Mouse (Mus musculus) forebrain, embryonic 10.5 days (tissue): ENCODE results near the gene 2210016L21Rik. TPM values are rescaled to one million over a fixed set of nuclear protein-coding genes. Genes with fewer than 3 reads are reported as not detected.
A peak's percentile ranks its signal among the peaks of the same experiment; 100 is the strongest.

Experiments
- DNase-seq: peaks from one replicate; pipeline ENCODE4 v3.0.0-alpha.2; 2017; ENCODE audit warnings: low spot score; ENCODE audit errors: extremely low spot score
- H3K27ac ChIP-seq: fragments of 300-500 bp; sonication (generic); 2 replicates; pipeline ENCODE4 v1.5.1; 2016; ENCODE audit warnings: mild to moderate bottlenecking
- H3K27me3 ChIP-seq: fragments of 300-500 bp; sonication (generic); 2 replicates; pipeline ENCODE4 v1.6.1; 2016; ENCODE audit warnings: mild to moderate bottlenecking; ENCODE audit not compliant: poor library complexity, severe bottlenecking
- H3K36me3 ChIP-seq: fragments of 300-500 bp; sonication (generic); replicated peaks from 2 replicates; pipeline ENCODE4 v1.6.1; 2016; ENCODE audit warnings: mild to moderate bottlenecking, moderate library complexity
- H3K4me1 ChIP-seq: fragments of 300-500 bp; sonication (generic); 2 replicates; pipeline ENCODE4 v1.6.1; 2016
- H3K4me3 ChIP-seq: fragments of 300-500 bp; sonication (generic); 2 replicates; pipeline ENCODE4 v1.5.1; 2016; ENCODE audit warnings: mild to moderate bottlenecking, moderate library complexity
- H3K9me3 ChIP-seq: fragments of 300-500 bp; sonication (generic); 2 replicates; pipeline ENCODE4 v1.6.1; 2016; ENCODE audit warnings: mild to moderate bottlenecking, moderate library complexity
- WGBS: fragments of 180-500 bp; shearing (Covaris S2); methylation state at CpG from one replicate; pipeline ENCODE4 v1.1.7; 2016; 5-methylcytosine and 5-hydroxymethylcytosine counted together
- polyA plus RNA-seq: library from polyadenylated mRNA; unstranded; fragments of >200 nt; fragmentation: Nextera tagmentation; extraction: Ambion mirVana; gene quantifications from 2 replicates; pipeline ENCODE4 v1.2.1, GENCODE M21; 2016

The 2210016L21Rik gene
- polyA plus RNA-seq, 1 experiment from 2014 or later: 43.3 TPM

- Histone ChIP-seq H3K4me1 (peaks cover 7% of the 10 kb centered on the region), H3K27ac (no peak overlapping the region), H3K36me3 (peaks cover 57% of the 10 kb centered on the region), H3K27me3 (no peaks in the 10 kb centered on the region), H3K9me3 (no peaks in the 10 kb centered on the region), H3K4me3 (no peak overlapping the region)
- 92% methylated on average over 9 of the region's 9 CpGs for WGBS
- DNase-seq: no peak
These were observed 7.9 kb downstream of the 2210016L21Rik start for GRCm38 (mm10) chr5:114949812-114950211.

- Histone ChIP-seq H3K27ac (0 out of 2 replicates have a peak overlapping the region, but pooled peaks have one; percentile 25), H3K4me1 (peaks cover 7% of the 10 kb centered on the region), H3K4me3 (no peak overlapping the region), H3K36me3 (peaks cover 50% of the 10 kb centered on the region), H3K27me3 (no peaks in the 10 kb centered on the region), H3K9me3 (no peaks in the 10 kb centered on the region)
- DNase-seq: no peak
- WGBS: 66% methylated on average over 12 of the region's 12 CpGs
These were observed 8.7 kb downstream of the 2210016L21Rik start for GRCm38 (mm10) chr5:114950669-114951068.

- Histone ChIP-seq H3K4me1 (peaks cover 7% of the 10 kb centered on the region), H3K27me3 (no peaks in the 10 kb centered on the region), H3K27ac (0 out of 2 replicates have a peak overlapping the region, but pooled peaks have one; percentile 25), H3K9me3 (no peaks in the 10 kb centered on the region), H3K4me3 (no peak overlapping the region), H3K36me3 (peaks cover 43% of the 10 kb centered on the region)
- no peak for DNase-seq
- 89% methylated on average over 21 of the region's 21 CpGs for whole genome bisulfite sequencing
These were observed 9.4 kb downstream of the 2210016L21Rik start for GRCm38 (mm10) chr5:114951279-114951880.

- H3K4me3 ChIP-seq: no peak overlapping the region
- H3K4me1 ChIP-seq: peaks cover 7% of the 10 kb centered on the region
- peaks cover 24% of the 10 kb centered on the region for H3K36me3 ChIP-seq
- no peak overlapping the region for H3K27ac ChIP-seq
- 91% methylated on average over 14 of the region's 14 CpGs for WGBS
- DNase-seq: no peak
- no peaks in the 10 kb centered on the region for H3K9me3 ChIP-seq
- H3K27me3 ChIP-seq: no peaks in the 10 kb centered on the region
These were observed 11.4 kb downstream of the 2210016L21Rik start for GRCm38 (mm10) chr5:114953326-114953725.

GRCm38 (mm10) chr5:114958069-114958468, 16.1 kb downstream of the 2210016L21Rik start:
- Histone ChIP-seq H3K9me3 (no peaks in the 10 kb centered on the region), H3K27ac (no peak overlapping the region), H3K36me3 (no peaks in the 10 kb centered on the region), H3K4me1 (no peaks in the 10 kb centered on the region; the same call in 1 of the 2 replicates), H3K27me3 (no peaks in the 10 kb centered on the region), H3K4me3 (no peak overlapping the region)
- 89% methylated on average over 5 of the region's 5 CpGs for WGBS
- no peak for DNase-seq

- DNase-seq: no peak
- no peaks in the 10 kb centered on the region for H3K9me3 ChIP-seq
- 0 out of 2 replicates have a peak, but pooled peaks cover 7% of the 10 kb centered on the region for H3K27me3 ChIP-seq
- no peaks in the 10 kb centered on the region for H3K4me1 ChIP-seq
- no peak overlapping the region for H3K27ac ChIP-seq
- WGBS: 75% methylated on average over 4 of the region's 4 CpGs
- no peak overlapping the region for H3K4me3 ChIP-seq
- no peaks in the 10 kb centered on the region for H3K36me3 ChIP-seq
These were observed 19.8 kb downstream of the 2210016L21Rik start for GRCm38 (mm10) chr5:114961590-114962360.

GRCm38 (mm10) chr5:114964315-114964966, 22.5 kb downstream of the 2210016L21Rik start:
- no peak for DNase-seq
- 75% methylated on average over 7 of the region's 7 CpGs for WGBS

GRCm38 (mm10) chr5:114964967-114965898, 23.3 kb downstream of the 2210016L21Rik start:
- Histone ChIP-seq H3K4me3 (no peak overlapping the region), H3K27me3 (peaks cover 36% of the 10 kb centered on the region), H3K27ac (no peak overlapping the region), H3K9me3 (no peaks in the 10 kb centered on the region), H3K4me1 (peaks cover 28% of the 10 kb centered on the region), H3K36me3 (no peaks in the 10 kb centered on the region)
- DNase-seq: no peak
- 72% methylated on average over 17 of the region's 17 CpGs for WGBS

More at GRCm38 (mm10) chr5:114964315-114964966, 22.5 kb downstream of the 2210016L21Rik start:
- Histone ChIP-seq H3K36me3 (no peaks in the 10 kb centered on the region), H3K4me3 (no peak overlapping the region), H3K4me1 (peaks cover 22% of the 10 kb centered on the region), H3K27ac (no peak overlapping the region), H3K9me3 (no peaks in the 10 kb centered on the region), H3K27me3 (peaks cover 29% of the 10 kb centered on the region)

- no peak for DNase-seq
- no peak overlapping the region for H3K4me3 ChIP-seq
- WGBS: 41% methylated on average over 14 of the region's 14 CpGs
These were observed 25.7 kb downstream of the 2210016L21Rik start for GRCm38 (mm10) chr5:114967523-114968268.

GRCm38 (mm10) chr5:114968651-114969050, 26.7 kb downstream of the 2210016L21Rik start:
- no peak overlapping the region for H3K4me3 ChIP-seq
- 25% methylated on average over 7 of the region's 7 CpGs for WGBS
- peaks cover 28% of the 10 kb centered on the region for H3K4me1 ChIP-seq
- no peaks in the 10 kb centered on the region for H3K9me3 ChIP-seq
- H3K27ac ChIP-seq: 0 out of 2 replicates have a peak overlapping the region, but pooled peaks have one; percentile 8
- H3K36me3 ChIP-seq: no peaks in the 10 kb centered on the region
- H3K27me3 ChIP-seq: peaks cover 37% of the 10 kb centered on the region
- no peak for DNase-seq

More at GRCm38 (mm10) chr5:114967523-114968268, 25.7 kb downstream of the 2210016L21Rik start:
- peaks cover 28% of the 10 kb centered on the region for H3K4me1 ChIP-seq
- peaks cover 37% of the 10 kb centered on the region for H3K27me3 ChIP-seq
- no peaks in the 10 kb centered on the region for H3K9me3 ChIP-seq
- H3K36me3 ChIP-seq: no peaks in the 10 kb centered on the region
- H3K27ac ChIP-seq: no peak overlapping the region

GRCm38 (mm10) chr5:114969064-114969463, 27.1 kb downstream of the 2210016L21Rik start:
- no peaks in the 10 kb centered on the region for H3K36me3 ChIP-seq
- H3K27ac ChIP-seq: 0 out of 2 replicates have a peak overlapping the region, but pooled peaks have one; percentile 8
- H3K9me3 ChIP-seq: no peaks in the 10 kb centered on the region
- no peak overlapping the region for H3K4me3 ChIP-seq
- 16% methylated on average over 4 of the region's 4 CpGs for whole genome bisulfite sequencing
- no peak for DNase-seq
- peaks cover 37% of the 10 kb centered on the region for H3K27me3 ChIP-seq
- peaks cover 28% of the 10 kb centered on the region for H3K4me1 ChIP-seq
